Mouse (Mus musculus) liver, embryonic 12.5 days (tissue): Measurements from ENCODE around the gene Rsph3a. TPM values are rescaled to one million over a fixed set of nuclear protein-coding genes. Genes with fewer than 3 reads are reported as not detected.

Source experiments
- ATAC-seq: fragments of 200-750 bp; cut with Nextera tagmentation; 2 replicates; pipeline ENCODE4 v1.8.0; 2017; ENCODE audit warnings: moderate number of reproducible peaks, mild to moderate bottlenecking, moderate library complexity
- H3K27ac ChIP-seq: fragments of 300-500 bp; sonication (generic); 2 replicates; pipeline ENCODE4 v1.5.1; 2016; ENCODE audit warnings: mild to moderate bottlenecking
- H3K27me3 ChIP-seq: fragments of 300-500 bp; sonication (generic); replicated peaks from 2 replicates; pipeline ENCODE4 v1.6.1; 2016; ENCODE audit warnings: mild to moderate bottlenecking, moderate library complexity
- H3K36me3 ChIP-seq: fragments of 300-500 bp; sonication (generic); 2 replicates; pipeline ENCODE4 v1.6.1; 2016; ENCODE audit warnings: mild to moderate bottlenecking, moderate library complexity
- H3K4me1 ChIP-seq: fragments of 300-500 bp; sonication (generic); 2 replicates; pipeline ENCODE4 v1.6.1; 2016
- H3K4me2 ChIP-seq: fragments of 300-500 bp; sonication (generic); 2 replicates; pipeline ENCODE4 v1.6.1; 2016; ENCODE audit warnings: mild to moderate bottlenecking, moderate library complexity
- H3K4me3 ChIP-seq: fragments of 300-500 bp; sonication (generic); 2 replicates; pipeline ENCODE4 v1.5.1; 2016; ENCODE audit warnings: mild to moderate bottlenecking, moderate library complexity
- H3K9ac ChIP-seq: fragments of 300-500 bp; sonication (generic); 2 replicates; pipeline ENCODE4 v1.6.1; 2016; ENCODE audit warnings: mild to moderate bottlenecking, moderate library complexity
- H3K9me3 ChIP-seq: fragments of 300-500 bp; sonication (generic); replicated peaks from 2 replicates; pipeline ENCODE4 v1.6.1; 2016; ENCODE audit warnings: mild to moderate bottlenecking, moderate library complexity
- WGBS: fragments of 180-500 bp; shearing (Covaris S2); methylation state at CpG from one replicate; pipeline ENCODE4 v1.1.7; 2016; ENCODE audit not compliant: insufficient replicate concordance; 5-methylcytosine and 5-hydroxymethylcytosine counted together
- polyA plus RNA-seq: library from polyadenylated mRNA; unstranded; fragments of >200 nt; fragmentation: Nextera tagmentation; extraction: Ambion mirVana; gene quantifications from 2 replicates; pipeline ENCODE4 v1.2.1, GENCODE M21; 2016

Gene Rsph3a
- polyA plus RNA-seq, 1 experiment from 2014 or later: 26.0 TPM

DNA sequence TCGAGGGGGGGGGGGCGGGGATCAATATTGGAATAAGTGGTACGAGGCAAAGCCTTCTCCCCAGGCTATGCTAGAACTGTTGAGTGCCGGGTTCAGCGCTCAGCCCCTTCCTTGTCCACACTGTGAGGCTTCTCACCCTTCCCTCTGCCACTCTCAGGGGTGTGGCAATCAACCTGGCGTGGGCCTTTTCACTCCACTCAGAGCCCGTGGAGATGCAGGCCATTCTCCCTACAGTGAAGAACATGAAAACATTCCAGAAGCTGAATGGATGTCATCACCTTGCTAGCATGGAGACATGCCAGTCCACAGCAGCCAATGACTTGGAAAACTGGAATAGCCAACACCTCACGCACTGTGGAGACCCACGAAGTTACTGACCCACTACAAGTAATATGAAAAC, 29.6 kb upstream of the Rsph3a start:
- H3K27me3 ChIP-seq: 0 out of 2 replicates have a peak, but pooled peaks cover 5% of the 10 kb centered on the region
- peaks cover 6% of the 10 kb centered on the region; the same call in 1 of the 2 replicates for H3K9me3 ChIP-seq
- no peak overlapping the region for H3K27ac ChIP-seq
- 75% methylated on average over 9 of the region's 9 CpGs for WGBS
- H3K9ac ChIP-seq: no peak overlapping the region
- no peaks in the 10 kb centered on the region for H3K4me1 ChIP-seq
- ATAC-seq: no peak
- no peak overlapping the region for H3K4me2 ChIP-seq
- no peaks in the 10 kb centered on the region for H3K36me3 ChIP-seq
- H3K4me3 ChIP-seq: no peak overlapping the region

DNA sequence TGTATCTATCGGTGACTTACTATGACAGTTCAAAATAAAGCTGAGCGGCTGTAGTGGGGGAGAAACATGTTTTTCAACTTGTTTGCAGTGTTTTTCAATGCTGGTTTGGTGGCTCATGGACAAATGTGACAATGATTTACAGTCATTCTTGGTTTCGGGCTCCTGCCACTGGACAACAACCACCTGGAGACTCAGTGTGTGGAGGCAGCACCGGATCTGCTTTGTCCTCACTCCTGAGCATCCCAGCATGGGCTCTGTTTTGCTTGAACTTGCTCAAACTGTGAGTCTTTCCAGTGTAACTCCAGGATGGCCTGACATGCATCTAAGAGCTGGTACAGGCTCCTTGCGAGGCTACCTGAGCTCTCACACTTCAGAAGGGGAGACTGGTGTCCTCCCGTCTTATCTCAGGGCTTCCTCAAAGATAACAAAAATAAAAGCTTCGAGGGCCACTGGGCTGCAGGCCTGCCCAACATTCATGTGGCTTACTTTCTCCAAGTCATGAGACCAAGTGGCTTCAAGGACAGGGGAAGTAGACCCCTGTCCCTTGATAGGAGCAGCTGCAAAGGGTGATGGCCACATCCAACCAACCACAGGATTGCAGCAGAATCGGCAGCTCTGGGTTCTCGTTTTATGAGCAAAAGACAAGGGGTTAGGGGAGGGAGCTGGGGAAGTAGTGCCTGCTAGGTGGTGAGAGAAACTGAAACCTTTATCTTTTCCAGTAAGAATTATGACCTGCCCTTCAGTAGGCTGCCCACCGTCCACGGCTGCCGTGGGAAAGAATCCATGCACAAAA, 28.4 kb upstream of the Rsph3a start:
- Histone ChIP-seq H3K9ac (no peak overlapping the region), H3K9me3 (no peaks in the 10 kb centered on the region), H3K27me3 (no peaks in the 10 kb centered on the region), H3K36me3 (no peaks in the 10 kb centered on the region), H3K4me1 (no peaks in the 10 kb centered on the region), H3K27ac (no peak overlapping the region), H3K4me2 (no peak overlapping the region), H3K4me3 (no peak overlapping the region)
- no peak for ATAC-seq
- 39% methylated on average over 12 of the region's 12 CpGs for WGBS

DNA sequence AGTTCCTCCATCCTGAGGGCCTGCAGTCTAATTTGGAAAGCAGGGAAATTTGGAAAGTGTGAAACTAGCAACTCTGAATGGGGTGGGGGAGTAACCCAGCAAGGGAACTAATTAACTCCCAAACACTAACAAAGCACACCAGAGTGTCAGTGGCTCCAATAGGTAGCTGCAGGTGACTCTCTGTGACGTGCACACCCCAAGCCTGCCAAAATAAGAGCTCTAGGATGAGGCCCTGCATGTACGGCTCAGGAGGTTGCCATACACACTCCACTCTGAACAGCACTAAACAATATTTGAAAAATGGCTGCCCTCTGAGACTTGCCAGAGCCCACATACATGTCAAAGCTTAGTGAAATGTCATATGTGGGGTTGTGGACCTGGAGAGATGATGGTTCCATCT, 27.1 kb upstream of the Rsph3a start:
- no peaks in the 10 kb centered on the region for H3K4me1 ChIP-seq
- H3K27ac ChIP-seq: no peak overlapping the region
- H3K9ac ChIP-seq: no peak overlapping the region
- ATAC-seq: no peak
- H3K36me3 ChIP-seq: no peaks in the 10 kb centered on the region
- H3K4me3 ChIP-seq: no peak overlapping the region
- H3K27me3 ChIP-seq: no peaks in the 10 kb centered on the region
- no peaks in the 10 kb centered on the region for H3K9me3 ChIP-seq
- WGBS: 76% methylated on average over 2 of the region's 2 CpGs
- no peak overlapping the region for H3K4me2 ChIP-seq

DNA sequence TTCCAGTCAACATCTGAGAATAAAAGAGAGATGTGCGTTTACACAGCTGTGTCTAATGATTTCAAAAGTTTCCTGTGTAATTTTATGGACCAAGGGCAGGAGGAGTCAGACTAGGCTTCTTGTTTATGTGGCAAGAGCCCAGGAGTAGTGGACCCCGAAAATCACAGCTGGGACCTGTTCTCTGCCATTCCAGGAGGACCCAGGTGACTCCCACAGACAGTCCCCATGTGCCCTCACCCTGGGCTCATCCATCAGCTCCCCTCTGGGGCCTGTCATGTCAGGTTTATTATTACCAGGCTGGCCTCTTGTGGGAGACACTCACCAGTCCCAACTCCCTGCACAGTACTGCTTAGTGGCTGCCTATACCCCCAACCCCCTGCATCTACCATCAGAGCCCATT, 26.2 kb upstream of the Rsph3a start:
- WGBS: 47% methylated on average over 2 of the region's 2 CpGs

DNA sequence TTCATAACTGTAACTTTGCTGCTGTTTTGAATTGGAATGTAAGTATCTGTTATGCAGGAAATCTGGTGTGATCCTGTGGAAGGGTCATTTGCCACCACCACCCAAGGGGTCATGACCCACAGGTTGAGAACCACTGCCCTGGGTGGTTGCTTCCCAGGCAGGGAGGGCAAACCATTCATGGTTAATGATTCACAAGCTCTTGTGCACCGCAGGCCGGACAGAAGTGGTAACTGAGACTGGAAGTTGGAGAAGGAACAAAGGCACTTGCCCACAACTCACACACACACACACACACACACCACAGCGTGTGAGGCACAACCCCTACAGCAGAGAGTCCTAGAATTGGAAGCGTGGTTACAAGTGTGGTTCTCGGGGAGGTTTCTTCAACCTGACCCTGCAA, 22.9 kb upstream of the Rsph3a start:
- no peaks in the 10 kb centered on the region for H3K27me3 ChIP-seq
- no peak overlapping the region for H3K4me2 ChIP-seq
- no peak overlapping the region for H3K4me3 ChIP-seq
- 59% methylated on average over 5 of the region's 5 CpGs for WGBS
- no peaks in the 10 kb centered on the region for H3K36me3 ChIP-seq
- ATAC-seq: no peak
- no peaks in the 10 kb centered on the region for H3K9me3 ChIP-seq
- no peak overlapping the region for H3K27ac ChIP-seq
- H3K4me1 ChIP-seq: no peaks in the 10 kb centered on the region
- H3K9ac ChIP-seq: no peak overlapping the region

More for the DNA sequence above, 26.2 kb upstream of the Rsph3a start:
- Histone ChIP-seq H3K4me1 (no peaks in the 10 kb centered on the region), H3K36me3 (no peaks in the 10 kb centered on the region), H3K9me3 (no peaks in the 10 kb centered on the region), H3K4me3 (no peak overlapping the region), H3K27me3 (no peaks in the 10 kb centered on the region), H3K9ac (no peak overlapping the region), H3K27ac (no peak overlapping the region), H3K4me2 (no peak overlapping the region)
- ATAC-seq: no peak

DNA sequence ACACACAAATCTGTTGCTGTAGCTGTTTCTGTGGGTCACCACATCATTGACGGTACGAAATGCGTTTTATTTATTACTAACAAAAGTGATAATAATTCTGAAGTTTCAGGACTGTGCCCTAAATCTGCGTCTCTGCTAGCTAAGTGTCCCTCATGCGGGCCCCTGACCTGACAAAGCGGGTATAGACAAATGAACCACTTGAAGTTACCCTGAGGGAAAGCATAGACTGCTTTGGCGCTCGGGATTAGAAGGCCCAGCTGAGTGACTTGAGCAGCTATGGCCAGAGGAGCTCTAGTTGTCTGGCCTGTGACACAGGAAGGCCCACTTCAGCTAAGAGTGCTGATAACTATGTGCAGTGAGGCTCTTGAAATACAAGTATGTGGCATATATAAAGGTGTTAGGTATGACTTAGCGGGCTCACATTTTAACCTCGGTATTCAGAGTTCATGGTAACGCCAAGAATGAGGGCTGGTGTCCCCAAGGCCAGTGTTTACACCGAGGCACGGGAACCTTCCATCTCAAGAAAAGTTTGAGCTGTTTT, 21.2 kb upstream of the Rsph3a start:
- no peaks in the 10 kb centered on the region for H3K36me3 ChIP-seq
- H3K4me1 ChIP-seq: no peaks in the 10 kb centered on the region
- no peak for ATAC-seq
- 77% methylated on average over 13 of the region's 13 CpGs for WGBS
- H3K27ac ChIP-seq: no peak overlapping the region
- no peaks in the 10 kb centered on the region for H3K27me3 ChIP-seq
- H3K4me3 ChIP-seq: no peak overlapping the region
- no peak overlapping the region for H3K4me2 ChIP-seq
- no peaks in the 10 kb centered on the region for H3K9me3 ChIP-seq
- H3K9ac ChIP-seq: no peak overlapping the region

DNA sequence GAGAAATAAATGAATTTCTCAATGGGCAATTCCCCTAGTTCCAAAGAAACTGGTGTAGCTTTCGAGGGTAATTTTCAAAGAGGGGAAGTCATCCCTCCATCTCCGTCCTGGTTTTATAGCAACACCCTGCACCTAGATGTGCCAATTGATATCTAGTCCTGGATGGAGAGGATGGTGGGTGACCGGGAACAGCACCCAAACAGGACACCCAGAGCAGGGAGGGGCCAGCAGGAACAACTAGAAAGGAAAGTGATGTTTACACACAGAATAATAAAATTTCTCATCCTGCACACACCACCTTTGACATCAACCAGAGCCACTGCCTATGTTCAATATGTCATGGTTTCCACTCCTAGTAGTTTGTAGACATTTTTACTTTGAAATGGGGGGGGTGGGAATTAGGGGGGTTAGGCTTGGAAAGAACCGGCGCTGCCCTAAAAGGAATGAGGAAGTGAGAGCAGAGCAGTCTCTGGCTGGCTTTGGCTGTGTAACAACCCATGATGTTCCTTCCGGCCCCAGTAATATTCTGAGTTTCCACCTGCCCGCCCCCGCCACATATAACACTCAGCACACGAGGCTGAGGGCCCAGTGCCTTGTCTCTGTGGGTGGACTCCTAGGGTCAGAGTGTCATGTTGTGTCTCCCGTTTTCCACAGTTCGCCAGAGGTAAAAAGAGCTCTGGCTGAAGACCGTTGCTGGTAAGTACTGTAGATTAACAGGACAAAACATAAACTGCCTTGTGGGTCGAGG, 19.8 kb upstream of the Rsph3a start, which contains the start of gene Tagap:
TSS of gene Tagap (plus strand) at position 588 of the 748 bp plus-strand sequence.
- no peak within 1 kb of the TSS for H3K27ac ChIP-seq
- H3K4me3 ChIP-seq: no peak within 1 kb of the TSS
- no peak within 1 kb of the TSS for H3K4me2 ChIP-seq
- no peaks in the 10 kb centered on the region for H3K4me1 ChIP-seq
- H3K9ac ChIP-seq: no peak within 1 kb of the TSS
- no peaks in the 10 kb centered on the region for H3K27me3 ChIP-seq
- no peaks in the 10 kb centered on the region for H3K36me3 ChIP-seq
- H3K9me3 ChIP-seq: no peaks in the 10 kb centered on the region
- 41% methylated on average over 13 of the region's 13 CpGs for WGBS
- no peak for ATAC-seq

DNA sequence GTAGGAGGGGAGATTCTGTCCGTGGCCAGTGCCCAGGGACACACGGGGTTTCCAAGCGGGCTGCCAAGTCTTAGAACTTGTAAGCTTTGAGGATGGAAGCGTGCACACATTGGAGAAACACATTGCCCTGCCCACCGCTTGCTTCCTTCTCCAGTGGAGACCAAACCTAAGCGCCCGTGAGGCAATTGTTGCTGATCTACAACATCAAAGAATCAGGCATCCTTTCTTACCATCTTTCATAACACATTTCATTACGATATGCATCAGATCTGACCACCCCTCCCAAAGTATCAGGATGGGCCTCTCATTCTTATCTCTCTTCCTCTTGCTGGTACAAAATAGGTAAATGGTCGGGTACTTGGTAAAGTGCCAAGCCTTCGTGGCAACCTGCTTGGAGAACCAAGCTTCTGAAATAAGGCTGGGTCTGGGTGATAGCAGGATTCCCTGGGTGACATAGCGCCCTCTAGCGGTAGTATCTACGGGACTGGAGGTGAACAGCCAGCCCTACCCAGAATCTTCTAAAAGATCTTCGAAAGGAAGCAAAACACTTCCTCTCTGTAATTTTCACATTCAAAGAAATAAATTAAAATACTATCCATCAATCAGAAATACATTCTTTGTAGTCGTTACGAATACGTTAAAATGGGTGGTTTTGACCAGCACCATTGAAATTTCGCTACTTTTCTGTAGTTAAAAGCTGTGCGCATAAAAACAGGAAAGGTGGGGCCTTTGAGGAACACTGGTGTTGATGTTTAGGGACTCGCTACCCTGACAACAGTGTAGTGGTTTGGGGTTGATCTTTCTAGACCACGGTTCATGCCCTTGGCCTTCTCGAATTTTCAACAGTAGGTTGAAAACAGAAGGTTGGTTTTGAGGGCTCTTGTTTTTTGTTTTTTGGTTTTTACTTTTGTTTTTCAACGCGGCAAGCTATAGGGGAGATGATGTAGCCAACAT, 17.6 kb upstream of the Rsph3a start:
- no peak for ATAC-seq
- 55% methylated on average over 24 of the region's 24 CpGs for WGBS
- H3K4me3 ChIP-seq: no peak overlapping the region
- no peak overlapping the region for H3K4me2 ChIP-seq
- no peaks in the 10 kb centered on the region for H3K27me3 ChIP-seq
- no peaks in the 10 kb centered on the region for H3K9me3 ChIP-seq
- no peak overlapping the region for H3K9ac ChIP-seq
- peaks cover 8% of the 10 kb centered on the region; the same call in 1 of the 2 replicates for H3K4me1 ChIP-seq
- H3K36me3 ChIP-seq: no peaks in the 10 kb centered on the region
- no peak overlapping the region for H3K27ac ChIP-seq

DNA sequence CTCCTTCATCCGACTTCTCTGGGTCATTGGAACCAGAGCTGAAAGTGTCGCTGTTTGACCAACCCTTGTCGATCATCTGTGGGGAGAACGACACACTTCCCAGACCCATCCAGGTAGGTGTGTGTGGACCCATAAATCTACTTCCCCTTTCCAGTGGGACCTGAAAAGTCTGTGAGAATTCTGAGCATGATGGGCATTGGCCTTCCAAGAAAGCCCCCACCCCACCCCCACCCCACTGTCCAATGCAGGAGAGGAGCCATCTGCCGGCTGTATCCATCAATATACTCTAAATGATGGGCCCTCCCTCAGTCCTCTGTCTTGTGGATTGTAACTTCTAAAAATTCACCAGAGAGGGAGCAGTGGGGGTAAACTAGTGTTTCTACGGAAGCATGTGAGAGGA, 16.8 kb upstream of the Rsph3a start:
- 82% methylated on average over 6 of the region's 6 CpGs for WGBS
- H3K4me1 ChIP-seq: peaks cover 8% of the 10 kb centered on the region; the same call in 1 of the 2 replicates
- H3K9me3 ChIP-seq: no peaks in the 10 kb centered on the region
- H3K27me3 ChIP-seq: no peaks in the 10 kb centered on the region
- H3K36me3 ChIP-seq: no peaks in the 10 kb centered on the region
- H3K9ac ChIP-seq: no peak overlapping the region
- no peak overlapping the region for H3K27ac ChIP-seq
- no peak overlapping the region for H3K4me2 ChIP-seq
- H3K4me3 ChIP-seq: no peak overlapping the region
- ATAC-seq: no peak

DNA sequence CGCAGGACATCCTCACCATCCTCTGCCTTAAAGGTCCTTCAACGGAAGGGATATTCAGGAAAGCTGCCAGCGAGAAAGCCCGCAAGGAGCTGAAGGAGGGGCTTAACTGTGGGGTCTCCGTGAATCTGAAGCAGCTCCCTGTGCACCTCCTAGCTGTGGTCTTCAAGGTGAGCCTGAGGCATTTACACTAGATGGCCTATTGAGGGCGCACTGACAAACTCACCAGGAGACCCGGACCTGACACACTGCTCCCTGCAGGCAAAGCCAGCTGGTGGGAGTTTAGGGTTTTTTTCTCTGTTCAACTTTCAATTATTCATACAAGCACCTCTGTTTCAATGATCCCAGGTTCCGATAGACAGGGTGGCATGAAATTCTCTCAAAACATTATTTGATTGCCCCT, 16.1 kb upstream of the Rsph3a start:
- WGBS: 38% methylated on average over 8 of the region's 8 CpGs
- Histone ChIP-seq H3K4me1 (peaks cover 8% of the 10 kb centered on the region; the same call in 1 of the 2 replicates), H3K36me3 (no peaks in the 10 kb centered on the region), H3K4me2 (no peak overlapping the region), H3K4me3 (no peak overlapping the region), H3K27me3 (no peaks in the 10 kb centered on the region), H3K27ac (no peak overlapping the region), H3K9ac (no peak overlapping the region), H3K9me3 (no peaks in the 10 kb centered on the region)
- ATAC-seq: no peak

DNA sequence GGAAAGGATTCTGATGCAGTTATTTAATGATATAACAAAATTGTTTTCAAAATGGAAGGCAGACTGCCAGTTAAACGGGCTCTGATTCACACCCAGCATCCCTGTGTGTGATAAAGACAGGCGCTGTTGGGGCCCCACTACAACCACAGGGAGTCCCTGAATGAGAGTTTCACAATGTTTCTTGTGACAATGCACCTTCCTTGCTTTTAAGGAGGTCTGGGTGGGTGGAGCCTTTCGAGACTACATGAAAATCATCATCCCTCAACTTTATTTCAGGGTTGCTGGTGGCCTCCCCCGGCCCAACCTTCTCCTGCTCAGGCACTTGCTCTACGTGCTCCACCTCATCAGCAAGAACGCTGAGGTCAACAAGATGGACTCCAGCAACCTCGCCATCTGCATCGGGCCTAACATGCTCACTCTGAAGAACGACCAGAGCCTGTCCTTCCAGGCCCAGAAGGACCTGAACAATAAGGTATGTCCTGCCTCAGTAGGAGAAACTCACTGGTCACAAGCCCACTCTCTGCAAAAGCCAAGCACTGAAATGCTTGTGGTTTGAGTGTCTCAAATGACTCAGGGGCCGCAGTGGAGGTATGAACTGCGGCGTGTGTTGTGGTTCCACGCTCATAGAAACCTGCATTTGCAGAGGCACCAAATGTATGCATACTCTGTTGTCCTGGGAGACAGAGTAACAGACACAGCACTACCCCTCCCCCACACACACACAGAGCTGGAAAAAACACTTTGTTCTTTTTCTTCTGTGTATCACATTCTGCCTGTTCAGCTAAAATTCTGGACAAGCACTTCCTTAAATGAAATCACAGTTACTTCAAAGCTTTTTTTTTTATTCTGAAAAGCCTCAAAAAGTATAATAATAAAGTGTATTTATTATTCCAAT, 14.1 kb upstream of the Rsph3a start:
- Histone ChIP-seq H3K9ac (no peak overlapping the region), H3K36me3 (no peaks in the 10 kb centered on the region), H3K27me3 (no peaks in the 10 kb centered on the region), H3K27ac (no peak overlapping the region), H3K4me2 (no peak overlapping the region), H3K4me1 (peaks cover 8% of the 10 kb centered on the region; the same call in 1 of the 2 replicates), H3K9me3 (no peaks in the 10 kb centered on the region), H3K4me3 (no peak overlapping the region)
- ATAC-seq: no peak
- WGBS: 68% methylated on average over 13 of the region's 13 CpGs
